Comparison of ENCODE assay signal across 8 mouse cellular contexts in genomic region chr1:79439609-79440308, GRCm38 (mm10). TPM values are rescaled to one million over a fixed set of nuclear protein-coding genes. Genes with fewer than 3 reads are reported as not detected.
DNase-seq lines count a peak whose midpoint lies in the region; ATAC-seq and TF ChIP-seq lines count a peak whose summit lies in the region.

Gene Scg2 (minus strand): TSS chr1:79440120.

- H3K9me3 ChIP-seq in hindbrain, embryonic 16.5 days (ENCODE audit: control insufficient read depth, low read length) = no peaks in the 10 kb centered on the region

- WGBS in hindbrain, embryonic 16.5 days = 8% methylated on average over 22 of the region's 22 CpGs

- H3K27me3 ChIP-seq in hindbrain, embryonic 16.5 days (replicated peaks; ENCODE audit: control insufficient read depth, insufficient read depth, low read length) = no peaks in the 10 kb centered on the region

- peak within 1 kb of the TSS; percentile 56 for H3K4me2 ChIP-seq in hindbrain, embryonic 16.5 days (ENCODE audit: low read length)

- ATAC-seq in hindbrain, embryonic 16.5 days = peak; percentile 98
- ATAC-seq in erythroblast, adult 5-6 weeks (replicated peaks; ENCODE audit: low FRiP score, poor library complexity, severe bottlenecking) = no peak

- H3K9ac ChIP-seq in hindbrain, embryonic 16.5 days (ENCODE audit: low read depth, low read length) = peak within 1 kb of the TSS; percentile 61

- H3K4me1 ChIP-seq in hindbrain, embryonic 16.5 days (ENCODE audit: control insufficient read depth, insufficient read depth, low read depth, low read length) = no peaks in the 10 kb centered on the region

- H3K4me3 ChIP-seq in gastrocnemius, adult 2 months = no peak within 1 kb of the TSS
- H3K4me3 ChIP-seq in hindbrain, embryonic 16.5 days (ENCODE audit: low read length) = peak within 1 kb of the TSS; percentile 52

- intact Hi-C loops in gastrocnemius, adult 2 months (cut with DNase I) = no loop called here

- peak; percentile 31; the same call in 1 of the 2 replicates for TF ChIP-seq CTCF in gastrocnemius, adult 2 months (IDR thresholded peaks at IDR 0.05)

- peaks cover 7% of the 10 kb centered on the region; the same call in 1 of the 2 replicates for H3K36me3 ChIP-seq in hindbrain, embryonic 16.5 days (ENCODE audit: control insufficient read depth, insufficient read depth, low read length)

- H3K27ac ChIP-seq in gastrocnemius, adult 2 months = no peak within 1 kb of the TSS
- H3K27ac ChIP-seq in hindbrain, embryonic 16.5 days (ENCODE audit: low read depth, low read length) = peak within 1 kb of the TSS; percentile 60

- DNase-seq in adipocyte (ENCODE audit: low spot score) = peak; percentile 19
- peak; percentile 89 to 91 for DNase-seq in cerebellum, postnatal 36 days
- DNase-seq in gastrocnemius, adult 2 months = peak; percentile 63
- DNase-seq in layer of hippocampus, postnatal 14 days (ENCODE audit: low spot score in 2 of 2) = peak; percentile 72 to 89
- peak; percentile 75 for DNase-seq in lung, postnatal 14 days
- peak; percentile 55 for DNase-seq in retina, postnatal 7 days (ENCODE audit: low read depth, low spot score)

RNA-seq across cellular contexts. Expression of gene Scg2, which starts in this region (rescaled TPM):
- not detected for total RNA-seq in gastrocnemius, adult 2 months (2021)
- 191 and 233 TPM in 2 replicates for polyA plus RNA-seq in hindbrain, embryonic 16.5 days (2015; fragmentation: Nextera tagmentation; extraction: Ambion mirVana)
- 100 to 1,000 TPM; 153 to 169 TPM for total RNA-seq in layer of hippocampus, postnatal 14 days (2021)
- total RNA-seq in erythroblast, adult 5-6 weeks (2015; ENCODE audit: low replicate concordance) = not detected in 2 replicates
- not detected in 2 replicates for total RNA-seq in erythroblast, adult 5-6 weeks (2017; ENCODE audit: low replicate concordance)

Comparison
In these comparisons a context has a peak if more than half of its experiments do, and no peak if none do; other contexts are left out.
1. RNA of gene Scg2 (total RNA-seq): 153 to 169 TPM in layer of hippocampus, postnatal 14 days; not detected in gastrocnemius, adult 2 months and not detected in erythroblast, adult 5-6 weeks; every median in the first group is over 100 times any median in the second.
2. Peak in DNase-seq in gastrocnemius, adult 2 months; RNA of the gene not detected or under 1 TPM.
3. DNase-seq: peak in every context shown above with its lines; median percentile 90 in cerebellum, postnatal 36 days; 80 in layer of hippocampus, postnatal 14 days; 75 in lung, postnatal 14 days; 63 in gastrocnemius, adult 2 months; 55 in retina, postnatal 7 days; 19 in adipocyte.